Mouse (Mus musculus) G1E (cell line): Measurements from ENCODE around the gene Olfr525.

ENCODE experiments used
- CTCF ChIP-seq: IDR thresholded peaks from 2 replicates; pipeline ENCODE4 v1.5.1; 2012; ENCODE audit warnings: low read depth, low read length, inconsistent platforms, mixed read lengths
- GATA1 ChIP-seq: IDR thresholded peaks from 2 replicates; pipeline ENCODE4 v1.6.1; 2012; ENCODE audit warnings: borderline replicate concordance, low read length, inconsistent platforms, mixed read lengths
- POLR2AphosphoS5 ChIP-seq: IDR thresholded peaks from 2 replicates; pipeline ENCODE4 v1.6.1; 2012; ENCODE audit warnings: low read depth, low read length, inconsistent platforms; ENCODE audit not compliant: insufficient replicate concordance
- TAL1 ChIP-seq: conservative IDR thresholded peaks from 2 replicates; pipeline ENCODE4 v1.6.1; 2012; ENCODE audit warnings: low read depth, low read length, inconsistent platforms, mixed read lengths

- TF ChIP-seq CTCF (no peak), GATA1 (no peak), POLR2AphosphoS5 (no peak), TAL1 (no peak)
Measured at GRCm38 (mm10) chr7:140320558-140320957, at the start of gene Olfr525.
